Mouse (Mus musculus): ENCODE data around the gene Mgat1. TPM values are rescaled to one million over a fixed set of nuclear protein-coding genes. Genes with fewer than 3 reads are reported as not detected.

Mgat1 gene
- total and polyA plus RNA-seq, 2 experiments from 2014 or later = 33.9 to 88.1 TPM

DNA sequence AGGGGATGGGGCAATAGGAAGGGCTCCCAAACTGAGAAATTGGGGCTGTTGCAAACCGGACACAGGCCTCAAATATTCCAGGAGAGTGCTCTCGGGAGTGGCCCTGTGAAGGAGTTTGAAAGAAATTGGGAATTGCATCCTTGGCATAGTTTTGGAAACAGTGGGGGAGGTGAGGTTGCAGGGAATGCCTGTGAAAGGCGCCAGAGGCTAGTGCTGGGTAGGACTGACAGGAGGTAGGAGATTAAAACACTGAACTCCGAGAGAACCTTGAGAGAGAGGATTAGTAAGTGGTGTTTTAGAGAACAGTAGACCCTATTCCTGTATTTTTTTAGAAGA is 572 bp downstream of the Mgat1 start:
- Histone ChIP-seq H3K36me3 (ENCODE audit: insufficient read depth, low read length) (no peaks in the 10 kb centered on the region), H3K9me3 (ENCODE audit: low read length) (no peaks in the 10 kb centered on the region), H3K27me3 (ENCODE audit: insufficient read depth, low read length) (no peaks in the 10 kb centered on the region), H3K4me3 (ENCODE audit: low read depth, low read length) (peak overlapping the region; percentile 60), H3K27ac (ENCODE audit: low read depth, low read length) (peak overlapping the region; percentile 78; the same call in 1 of the 2 replicates), H3K4me1 (ENCODE audit: insufficient read depth, low read length) (peaks cover 4% of the 10 kb centered on the region; the same call in 1 of the 2 replicates), H3K9ac (replicated peaks; ENCODE audit: low read length, poor library complexity, severe bottlenecking) (peak overlapping the region; percentile 75), H3K4me2 (ENCODE audit: low read depth, low read length, poor library complexity, severe bottlenecking) (peak overlapping the region; percentile 62)
- 0% methylated on average over 4 of the region's 4 CpGs for WGBS
- peak; percentile 0; the same call in 1 of the 2 replicates for ATAC-seq (ENCODE audit: low FRiP score)
- DNase-seq (ENCODE audit: low spot score) = no peak
- TF ChIP-seq CTCF (IDR thresholded peaks at IDR 0.05) = no peak

DNA sequence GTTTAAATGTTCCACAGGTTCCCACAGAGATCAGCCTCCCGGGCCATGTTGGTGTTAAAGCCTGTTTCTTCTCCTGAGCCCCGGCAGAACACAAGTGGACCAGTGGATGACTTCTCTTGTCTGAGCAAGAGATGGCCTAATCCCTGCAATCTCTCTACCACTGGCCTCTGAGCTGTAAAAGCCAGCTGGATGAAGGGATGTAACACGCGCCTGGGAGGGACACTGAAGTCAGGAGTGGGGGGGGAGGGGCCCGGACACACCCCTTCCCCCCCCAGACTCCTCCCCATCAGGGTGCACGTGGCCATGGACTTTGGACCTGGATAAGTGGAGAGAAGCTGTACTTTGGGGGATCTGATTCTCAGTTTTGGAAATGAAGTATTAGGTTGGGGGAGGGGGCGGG is 1.2 kb downstream of the Mgat1 start:
- no peak for TF ChIP-seq CTCF (IDR thresholded peaks at IDR 0.05)
- H3K27ac ChIP-seq (ENCODE audit: low read depth, low read length) = no peak overlapping the region
- H3K4me2 ChIP-seq (ENCODE audit: low read depth, low read length, poor library complexity, severe bottlenecking) = peak overlapping the region; percentile 62
- no peaks in the 10 kb centered on the region for H3K36me3 ChIP-seq (ENCODE audit: insufficient read depth, low read length)
- WGBS = 20% methylated on average over 7 of the region's 7 CpGs
- H3K9ac ChIP-seq (replicated peaks; ENCODE audit: low read length, poor library complexity, severe bottlenecking) = no peak overlapping the region
- DNase-seq (ENCODE audit: low spot score) (no peak), ATAC-seq (ENCODE audit: low FRiP score) (no peak)
- H3K4me3 ChIP-seq (ENCODE audit: low read depth, low read length) = peak overlapping the region; percentile 60; the same call in 1 of the 2 replicates
- peaks cover 4% of the 10 kb centered on the region; the same call in 1 of the 2 replicates for H3K4me1 ChIP-seq (ENCODE audit: insufficient read depth, low read length)
- no peaks in the 10 kb centered on the region for H3K27me3 ChIP-seq (ENCODE audit: insufficient read depth, low read length)
- H3K9me3 ChIP-seq (ENCODE audit: low read length) = no peaks in the 10 kb centered on the region

DNA sequence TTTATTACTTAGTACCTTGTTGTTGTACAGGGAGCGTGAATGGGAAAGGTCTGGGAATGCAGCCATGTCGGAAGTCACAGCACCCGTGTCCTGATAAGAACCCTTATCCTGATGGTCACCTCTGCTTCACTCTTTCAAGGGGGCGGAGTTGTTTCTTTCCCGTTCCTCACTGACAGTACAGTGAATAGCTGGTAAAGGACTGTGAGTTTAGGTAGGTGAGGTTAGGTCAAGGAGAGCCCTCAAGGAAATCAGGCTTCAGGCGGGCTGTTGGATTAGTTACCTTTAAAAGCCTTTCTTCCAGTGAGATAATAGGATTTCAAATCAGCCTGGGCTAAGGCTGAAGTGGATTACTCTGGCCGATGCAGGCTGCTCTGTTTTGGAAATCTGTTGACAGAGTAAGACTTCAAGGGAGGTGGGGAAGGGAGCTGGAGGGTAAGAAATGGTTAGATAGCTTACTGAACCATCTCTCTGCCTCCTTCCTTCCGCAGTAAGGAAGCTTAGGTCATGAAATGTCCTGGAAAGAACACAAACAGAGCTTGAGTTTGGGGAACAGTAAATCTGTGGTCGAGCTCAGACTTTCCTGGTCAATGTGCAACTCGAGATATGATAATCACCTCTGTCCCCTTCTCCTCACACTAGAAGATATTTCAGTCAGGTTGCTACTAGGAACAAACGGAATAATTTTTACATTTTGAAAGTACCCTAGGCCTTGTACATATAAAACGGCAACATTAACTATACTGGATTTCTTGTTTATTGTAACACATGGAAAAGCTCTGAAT is 1.8 kb downstream of the Mgat1 start:
- Histone ChIP-seq H3K27ac (ENCODE audit: low read depth, low read length) (no peak overlapping the region), H3K9me3 (ENCODE audit: low read length) (no peaks in the 10 kb centered on the region), H3K27me3 (ENCODE audit: insufficient read depth, low read length) (no peaks in the 10 kb centered on the region), H3K4me1 (ENCODE audit: insufficient read depth, low read length) (peaks cover 5% of the 10 kb centered on the region; the same call in 1 of the 2 replicates), H3K4me3 (ENCODE audit: low read depth, low read length) (no peak overlapping the region), H3K36me3 (ENCODE audit: insufficient read depth, low read length) (no peaks in the 10 kb centered on the region), H3K9ac (replicated peaks; ENCODE audit: low read length, poor library complexity, severe bottlenecking) (no peak overlapping the region), H3K4me2 (ENCODE audit: low read depth, low read length, poor library complexity, severe bottlenecking) (peak overlapping the region; percentile 62)
- ATAC-seq (ENCODE audit: low FRiP score) (no peak), DNase-seq (ENCODE audit: low spot score) (no peak)
- 33% methylated on average over 12 of the region's 12 CpGs for WGBS
- no peak for TF ChIP-seq CTCF (IDR thresholded peaks at IDR 0.05)

DNA sequence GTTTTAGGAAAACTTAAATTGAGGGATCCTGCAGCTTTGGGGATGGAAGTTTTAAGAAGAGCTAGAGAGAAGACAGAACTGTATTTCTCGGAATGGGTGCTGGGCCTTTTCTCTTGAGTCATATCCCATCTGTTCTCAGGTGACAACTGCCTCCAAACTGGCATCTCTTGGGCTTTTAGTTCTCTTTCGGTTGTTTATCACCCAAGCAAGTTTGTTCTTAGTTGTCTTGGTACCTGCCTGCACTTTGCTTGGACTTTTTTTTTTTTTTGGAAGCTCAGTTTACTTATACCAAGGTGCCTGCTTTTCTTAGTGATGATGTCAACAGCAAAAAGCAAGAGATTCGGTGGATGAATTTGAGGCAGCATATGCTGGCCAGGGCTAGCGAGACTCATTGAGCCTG is 2.5 kb downstream of the Mgat1 start:
- H3K4me3 ChIP-seq (ENCODE audit: low read depth, low read length) = no peak overlapping the region
- TF ChIP-seq CTCF (IDR thresholded peaks at IDR 0.05) = no peak
- H3K9me3 ChIP-seq (ENCODE audit: low read length) = no peaks in the 10 kb centered on the region
- no peak overlapping the region for H3K9ac ChIP-seq (replicated peaks; ENCODE audit: low read length, poor library complexity, severe bottlenecking)
- H3K27ac ChIP-seq (ENCODE audit: low read depth, low read length) = no peak overlapping the region
- DNase-seq (ENCODE audit: low spot score) (no peak), ATAC-seq (ENCODE audit: low FRiP score) (no peak)
- H3K36me3 ChIP-seq (ENCODE audit: insufficient read depth, low read length) = no peaks in the 10 kb centered on the region
- H3K4me1 ChIP-seq (ENCODE audit: insufficient read depth, low read length) = peaks cover 10% of the 10 kb centered on the region
- WGBS = 85% methylated on average over 4 of the region's 4 CpGs
- no peaks in the 10 kb centered on the region for H3K27me3 ChIP-seq (ENCODE audit: insufficient read depth, low read length)
- H3K4me2 ChIP-seq (ENCODE audit: low read depth, low read length, poor library complexity, severe bottlenecking) = no peak overlapping the region

DNA sequence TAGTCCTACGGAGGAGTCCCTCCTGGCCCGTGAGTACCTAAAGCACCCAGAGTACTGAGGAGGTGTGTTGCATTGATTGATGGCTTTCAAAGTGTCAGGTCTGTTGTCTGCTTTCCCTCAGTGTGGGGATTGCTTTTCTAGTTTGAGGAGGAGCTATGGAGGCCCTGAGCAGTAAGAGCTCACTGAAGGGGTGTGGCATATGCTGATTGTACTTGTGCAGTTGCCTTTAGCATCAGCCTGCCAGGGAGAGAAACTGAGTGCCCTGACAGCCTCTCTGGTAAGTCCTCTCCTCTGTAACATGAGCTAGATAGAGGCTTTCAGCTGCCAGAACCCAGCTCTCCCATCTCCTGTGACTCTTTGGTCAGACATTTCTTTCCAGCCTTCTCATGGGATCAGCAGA is 3.3 kb downstream of the Mgat1 start:
- no peaks in the 10 kb centered on the region for H3K27me3 ChIP-seq (ENCODE audit: insufficient read depth, low read length)
- no peak overlapping the region for H3K27ac ChIP-seq (ENCODE audit: low read depth, low read length)
- no peaks in the 10 kb centered on the region for H3K36me3 ChIP-seq (ENCODE audit: insufficient read depth, low read length)
- ATAC-seq (ENCODE audit: low FRiP score) (no peak), DNase-seq (ENCODE audit: low spot score) (no peak)
- WGBS = 84% methylated on average over 2 of the region's 2 CpGs
- H3K4me1 ChIP-seq (ENCODE audit: insufficient read depth, low read length) = peaks cover 10% of the 10 kb centered on the region
- TF ChIP-seq CTCF (IDR thresholded peaks at IDR 0.05) = no peak
- no peaks in the 10 kb centered on the region for H3K9me3 ChIP-seq (ENCODE audit: low read length)
- H3K4me3 ChIP-seq (ENCODE audit: low read depth, low read length) = no peak overlapping the region
- no peak overlapping the region for H3K4me2 ChIP-seq (ENCODE audit: low read depth, low read length, poor library complexity, severe bottlenecking)
- H3K9ac ChIP-seq (replicated peaks; ENCODE audit: low read length, poor library complexity, severe bottlenecking) = no peak overlapping the region

DNA sequence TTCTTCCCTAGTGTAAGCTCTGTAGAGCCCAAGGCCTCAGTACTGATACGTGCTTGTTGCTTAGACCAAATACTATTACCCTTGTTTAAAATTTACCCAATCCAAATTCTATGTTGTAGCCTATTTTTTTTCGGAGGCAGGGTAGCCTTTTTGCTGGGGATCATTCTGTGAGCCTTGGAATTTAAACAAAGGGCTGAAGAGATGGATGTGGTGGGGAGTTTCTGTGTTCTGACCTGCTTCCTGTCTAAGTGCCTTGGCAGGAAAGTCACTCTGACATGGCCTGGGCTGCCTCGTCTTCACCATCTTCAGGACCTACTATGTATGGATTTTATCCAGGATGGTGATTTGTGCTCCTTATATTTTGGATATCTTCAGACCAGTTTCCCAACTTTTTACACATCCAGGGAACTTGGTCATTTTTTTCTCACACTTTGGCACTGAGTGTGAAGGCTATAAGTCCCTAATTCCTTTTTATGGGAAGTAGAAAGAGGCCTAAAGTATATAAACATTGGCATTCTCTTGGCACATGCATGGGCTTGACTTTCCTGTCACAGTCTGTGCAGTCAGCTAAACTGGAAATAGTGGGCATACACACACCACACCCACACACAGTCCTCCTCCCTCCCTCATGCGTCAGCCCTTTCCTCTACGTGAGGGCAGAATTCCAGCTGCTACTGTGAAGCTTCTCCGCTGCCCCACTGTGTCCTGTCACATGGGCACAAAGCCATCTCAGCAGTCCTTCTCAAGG is 4.4 kb downstream of the Mgat1 start:
- DNase-seq (ENCODE audit: low spot score) (no peak), ATAC-seq (ENCODE audit: low FRiP score) (no peak)
- Histone ChIP-seq H3K9me3 (ENCODE audit: low read length) (no peaks in the 10 kb centered on the region), H3K27ac (ENCODE audit: low read depth, low read length) (no peak overlapping the region), H3K4me3 (ENCODE audit: low read depth, low read length) (no peak overlapping the region), H3K4me1 (ENCODE audit: insufficient read depth, low read length) (peaks cover 10% of the 10 kb centered on the region), H3K4me2 (ENCODE audit: low read depth, low read length, poor library complexity, severe bottlenecking) (no peak overlapping the region), H3K27me3 (ENCODE audit: insufficient read depth, low read length) (no peaks in the 10 kb centered on the region), H3K9ac (replicated peaks; ENCODE audit: low read length, poor library complexity, severe bottlenecking) (no peak overlapping the region), H3K36me3 (ENCODE audit: insufficient read depth, low read length) (no peaks in the 10 kb centered on the region)
- TF ChIP-seq CTCF (IDR thresholded peaks at IDR 0.05) = no peak
- WGBS = 61% methylated on average over 6 of the region's 6 CpGs

All from midbrain, postnatal 0 days (tissue).